Mouse (Mus musculus): ENCODE results near the gene Tpm1. TPM values are rescaled to one million over a fixed set of nuclear protein-coding genes. Genes with fewer than 3 reads are reported as not detected.

The Tpm1 gene
- polyA plus RNA-seq, 1 experiment from 2014 or later, result 695 TPM

DNA sequence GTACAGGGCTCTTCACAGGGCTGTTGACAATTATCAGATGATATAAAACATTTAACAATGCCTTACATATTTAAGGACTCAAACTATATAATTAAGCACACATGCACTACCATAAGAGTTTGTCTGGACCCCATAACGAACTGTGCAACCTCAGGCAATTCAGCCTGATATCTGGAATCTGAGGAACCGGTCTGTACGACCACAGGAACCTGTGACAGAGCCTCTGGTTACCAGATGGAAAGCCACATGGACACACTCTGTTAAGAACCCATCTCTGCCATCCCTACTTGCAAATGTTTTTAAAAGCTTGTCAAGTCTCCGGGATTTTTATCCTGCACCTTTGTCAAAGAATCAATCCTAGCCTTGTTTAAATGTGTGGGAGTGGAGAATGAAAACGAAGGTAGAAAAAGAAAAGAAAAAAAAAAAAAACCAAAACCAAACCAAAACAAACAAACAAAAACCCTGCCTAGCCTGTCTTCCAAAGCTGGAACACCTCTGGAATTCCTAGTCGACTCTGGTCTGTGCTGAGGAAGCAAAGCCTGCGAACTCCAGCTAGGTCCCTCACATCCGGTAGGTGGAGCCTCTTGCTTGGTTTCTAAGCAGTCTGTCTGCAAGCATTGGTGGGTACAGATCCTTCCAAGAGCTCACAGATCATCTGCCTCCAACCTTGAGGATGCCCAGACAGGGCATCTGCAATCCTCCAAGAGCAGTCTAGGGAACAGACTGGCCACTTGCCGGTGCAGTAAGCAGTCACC, 4.5 kb downstream of the Tpm1 start:
- Histone ChIP-seq H3K4me2 (replicated peaks; ENCODE audit: low read depth, low read length) (no peak overlapping the region; the same call in 1 of the 2 replicates), H3K27ac (ENCODE audit: low read length) (no peak overlapping the region), H3K9me3 (ENCODE audit: low read length) (no peaks in the 10 kb centered on the region), H3K4me3 (ENCODE audit: low read depth, low read length) (no peak overlapping the region), H3K36me3 (ENCODE audit: insufficient read depth, low read length) (no peaks in the 10 kb centered on the region), H3K27me3 (replicated peaks; ENCODE audit: insufficient read depth, low read length) (no peaks in the 10 kb centered on the region), H3K4me1 (ENCODE audit: insufficient read depth, low read depth, low read length) (peaks cover 29% of the 10 kb centered on the region; the same call in 1 of the 2 replicates), H3K9ac (replicated peaks; ENCODE audit: low read depth) (no peak overlapping the region)
- ATAC-seq, result no peak
- peak; percentile 87 for DNase-seq (ENCODE audit: low spot score)
- 33% methylated on average over 9 of the region's 9 CpGs for WGBS
- TF ChIP-seq CTCF (IDR thresholded peaks at IDR 0.05) (peak; percentile 79), EP300 (IDR thresholded peaks at IDR 0.05) (0 out of 2 replicates have a peak, but pooled peaks have one; percentile 21)

DNA sequence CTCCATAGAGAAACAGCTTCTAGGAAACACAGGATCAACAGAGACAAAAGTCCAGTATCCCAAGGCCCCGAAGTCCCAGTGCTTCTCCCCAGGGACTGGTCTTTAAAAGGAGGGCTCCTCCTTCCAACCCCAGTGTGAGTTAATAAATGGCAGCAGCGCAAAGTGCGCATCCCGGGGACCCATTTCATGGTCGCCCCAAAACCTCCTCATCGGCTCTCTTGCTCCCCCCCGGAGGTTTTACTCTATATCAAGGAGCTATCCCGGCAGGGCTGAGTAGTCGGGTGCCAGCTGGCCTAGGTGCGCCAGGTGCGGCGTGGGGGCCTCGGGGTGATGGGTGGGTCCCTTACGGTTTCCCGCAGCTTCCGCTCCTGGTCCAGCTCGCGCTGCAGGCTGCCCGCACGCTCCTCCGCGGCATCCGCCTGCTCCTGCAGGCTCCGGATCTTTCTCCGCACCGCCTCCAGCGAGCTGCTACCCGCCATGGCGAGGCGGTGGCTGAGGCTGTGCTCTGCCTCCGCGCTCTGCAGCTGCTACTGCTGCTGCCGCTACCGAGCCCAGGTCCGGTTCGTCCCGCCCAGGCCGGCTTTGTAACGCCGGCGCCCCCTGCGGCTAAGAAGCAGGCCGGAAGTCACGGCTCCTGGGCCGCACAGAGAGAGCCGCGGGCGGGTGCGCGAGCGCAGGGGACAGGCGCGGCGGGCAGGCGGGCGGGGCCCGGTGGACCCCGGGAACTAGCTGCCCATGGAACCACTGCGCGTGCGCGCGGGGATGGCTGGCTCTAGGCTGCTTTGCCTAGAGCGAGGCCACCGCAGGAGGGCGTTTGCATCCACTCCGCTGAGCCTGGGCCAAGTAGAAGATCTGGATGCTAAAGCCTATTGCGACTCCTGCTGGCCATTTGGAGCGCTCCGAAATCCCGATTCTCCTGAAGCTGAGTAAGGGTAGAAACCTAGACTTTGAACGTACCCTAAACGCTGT, 5.7 kb downstream of the Tpm1 start:
- WGBS, result under 1% methylated on average over 73 of the region's 73 CpGs
- peak overlapping the region; percentile 65 for H3K4me2 ChIP-seq (replicated peaks; ENCODE audit: low read depth, low read length)
- no peaks in the 10 kb centered on the region for H3K9me3 ChIP-seq (ENCODE audit: low read length)
- peak overlapping the region; percentile 84 for H3K27ac ChIP-seq (ENCODE audit: low read length)
- peaks cover 36% of the 10 kb centered on the region; the same call in 1 of the 2 replicates for H3K4me1 ChIP-seq (ENCODE audit: insufficient read depth, low read depth, low read length)
- no peaks in the 10 kb centered on the region for H3K36me3 ChIP-seq (ENCODE audit: insufficient read depth, low read length)
- peak overlapping the region; percentile 75 for H3K9ac ChIP-seq (replicated peaks; ENCODE audit: low read depth)
- peak; percentile 95 for ATAC-seq
- peak overlapping the region; percentile 70 for H3K4me3 ChIP-seq (ENCODE audit: low read depth, low read length)
- DNase-seq (ENCODE audit: low spot score), result peak; percentile 99
- peak; percentile 96 for TF ChIP-seq CTCF (IDR thresholded peaks at IDR 0.05)
- no peak for TF ChIP-seq EP300 (IDR thresholded peaks at IDR 0.05)
- no peaks in the 10 kb centered on the region for H3K27me3 ChIP-seq (replicated peaks; ENCODE audit: insufficient read depth, low read length)

DNA sequence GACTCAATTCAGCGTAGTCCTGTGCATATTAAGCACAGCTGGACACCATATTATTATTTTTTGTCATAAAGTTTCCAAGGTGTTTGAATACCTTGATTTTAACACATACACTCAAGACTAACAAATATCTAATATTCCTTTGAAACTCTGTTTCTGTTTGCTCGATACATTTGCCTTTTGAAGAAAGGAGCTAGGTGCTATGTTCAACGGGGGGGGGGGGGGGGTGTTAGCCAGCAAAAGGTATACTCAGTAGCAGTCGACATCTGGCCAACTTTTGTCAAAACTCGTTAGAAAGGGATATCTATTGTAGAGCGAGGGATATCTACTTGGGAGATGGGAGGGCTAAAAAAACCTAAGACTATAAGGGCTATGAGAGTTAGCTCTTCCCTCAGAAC, 6.4 kb downstream of the Tpm1 start:
- WGBS, result 9% methylated on average over 6 of the region's 6 CpGs
- no peak for DNase-seq (ENCODE audit: low spot score)
- Histone ChIP-seq H3K27me3 (replicated peaks; ENCODE audit: insufficient read depth, low read length) (no peaks in the 10 kb centered on the region), H3K9ac (replicated peaks; ENCODE audit: low read depth) (peak overlapping the region; percentile 75), H3K36me3 (ENCODE audit: insufficient read depth, low read length) (no peaks in the 10 kb centered on the region), H3K4me3 (ENCODE audit: low read depth, low read length) (peak overlapping the region; percentile 70), H3K27ac (ENCODE audit: low read length) (peak overlapping the region; percentile 84), H3K4me1 (ENCODE audit: insufficient read depth, low read depth, low read length) (peaks cover 36% of the 10 kb centered on the region; the same call in 1 of the 2 replicates), H3K9me3 (ENCODE audit: low read length) (no peaks in the 10 kb centered on the region), H3K4me2 (replicated peaks; ENCODE audit: low read depth, low read length) (peak overlapping the region; percentile 65)
- no peak for TF ChIP-seq CTCF (IDR thresholded peaks at IDR 0.05)
- no peak for TF ChIP-seq EP300 (IDR thresholded peaks at IDR 0.05)
- ATAC-seq, result no peak

DNA sequence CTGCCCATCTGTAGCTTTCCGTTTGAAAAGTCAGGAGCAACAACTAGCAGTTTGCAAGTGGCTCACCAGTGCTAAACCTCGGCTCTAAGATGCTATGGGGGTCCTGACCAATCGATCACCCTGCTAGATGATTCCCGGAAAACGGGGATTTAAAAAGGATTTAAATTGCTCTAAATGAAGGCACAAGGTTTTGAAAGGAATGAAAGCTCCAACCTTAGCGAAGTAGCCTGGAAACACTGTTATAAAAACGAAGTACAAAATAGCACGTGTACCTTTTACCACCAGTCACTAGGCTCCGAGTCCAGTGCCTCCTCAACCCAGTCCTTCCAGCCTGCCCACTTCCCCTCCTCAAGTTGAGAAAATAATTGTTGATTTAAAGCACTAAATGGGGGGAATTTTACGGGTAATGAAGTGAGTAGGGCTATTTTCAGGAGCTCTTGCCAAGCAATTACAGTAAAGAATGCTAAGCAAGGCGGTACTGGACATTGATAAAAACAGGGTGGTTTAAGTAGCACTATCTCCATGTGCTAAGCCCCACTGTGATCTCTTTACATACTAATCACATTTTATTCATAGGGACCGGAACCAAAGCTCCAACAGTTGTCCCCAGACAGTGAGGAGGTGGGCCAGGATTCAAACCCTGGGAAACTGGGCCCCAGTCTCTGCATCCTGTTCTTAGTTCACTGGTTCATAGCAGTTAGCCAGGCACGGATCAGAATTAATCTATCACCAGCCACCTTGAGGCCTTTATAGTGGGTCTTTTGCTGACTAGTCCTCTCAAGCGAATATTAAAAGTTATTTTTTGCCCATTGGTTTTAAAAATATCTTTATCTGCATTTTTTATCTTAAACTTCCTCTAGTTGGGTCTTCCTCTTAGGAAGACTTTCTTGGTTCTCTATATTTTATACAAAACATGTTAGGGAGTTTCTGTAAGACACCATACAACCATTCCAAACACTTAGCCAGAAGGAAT, 7.1 kb downstream of the Tpm1 start:
- H3K4me3 ChIP-seq (ENCODE audit: low read depth, low read length), result peak overlapping the region; percentile 70
- peak overlapping the region; percentile 65 for H3K4me2 ChIP-seq (replicated peaks; ENCODE audit: low read depth, low read length)
- no peaks in the 10 kb centered on the region for H3K9me3 ChIP-seq (ENCODE audit: low read length)
- no peaks in the 10 kb centered on the region for H3K27me3 ChIP-seq (replicated peaks; ENCODE audit: insufficient read depth, low read length)
- no peaks in the 10 kb centered on the region for H3K36me3 ChIP-seq (ENCODE audit: insufficient read depth, low read length)
- peak overlapping the region; percentile 51 for H3K9ac ChIP-seq (replicated peaks; ENCODE audit: low read depth)
- no peak for TF ChIP-seq CTCF (IDR thresholded peaks at IDR 0.05)
- TF ChIP-seq EP300 (IDR thresholded peaks at IDR 0.05), result no peak; the same call in 1 of the 2 replicates
- H3K27ac ChIP-seq (ENCODE audit: low read length), result peak overlapping the region; percentile 84
- ATAC-seq (no peak), DNase-seq (ENCODE audit: low spot score) (peak; percentile 63)
- peaks cover 30% of the 10 kb centered on the region; the same call in 1 of the 2 replicates for H3K4me1 ChIP-seq (ENCODE audit: insufficient read depth, low read depth, low read length)
- 26% methylated on average over 14 of the region's 14 CpGs for WGBS

DNA sequence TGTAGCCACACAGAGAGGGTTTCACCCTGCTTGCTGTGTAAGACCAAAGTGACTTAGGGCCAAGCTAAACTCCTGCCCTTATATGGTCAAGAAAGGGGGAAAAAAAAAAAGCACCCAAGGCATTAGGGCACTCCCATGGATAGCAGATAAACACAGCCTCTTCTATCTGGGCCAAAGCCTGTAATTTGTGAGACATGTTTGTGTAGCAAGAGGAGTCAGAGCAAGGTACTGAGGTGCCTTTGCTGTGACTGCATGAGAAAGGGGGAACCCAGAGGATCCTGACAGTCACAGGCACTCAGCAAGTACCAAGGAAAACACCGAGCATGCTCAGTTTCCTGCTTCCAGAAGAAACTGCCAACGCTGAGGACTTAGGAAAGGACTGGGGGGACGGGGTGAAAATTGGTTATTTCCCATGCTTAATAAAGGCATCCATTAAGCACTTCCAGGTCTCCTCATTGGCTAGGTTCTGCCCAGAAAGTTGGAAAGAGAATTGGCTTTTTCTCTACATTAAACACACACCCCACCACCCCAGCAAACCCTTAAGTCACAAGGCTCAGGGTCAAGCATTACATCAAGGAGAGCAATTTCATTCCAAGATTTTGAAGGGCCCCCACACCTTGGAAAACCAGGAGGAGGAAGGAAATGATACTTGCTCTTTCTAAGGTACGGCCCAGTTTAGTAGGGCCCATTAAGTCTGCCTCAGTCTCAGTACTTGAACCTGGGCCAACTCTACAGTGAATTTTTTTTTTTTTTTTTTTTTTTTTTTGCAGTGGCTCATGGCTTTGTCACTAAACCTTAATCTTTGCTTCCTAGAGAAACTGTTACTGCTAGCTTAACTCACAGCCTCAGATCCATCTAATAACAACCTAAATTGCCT, 8.0 kb downstream of the Tpm1 start:
- no peaks in the 10 kb centered on the region for H3K9me3 ChIP-seq (ENCODE audit: low read length)
- TF ChIP-seq CTCF (IDR thresholded peaks at IDR 0.05) (no peak), EP300 (IDR thresholded peaks at IDR 0.05) (peak; percentile 80)
- H3K36me3 ChIP-seq (ENCODE audit: insufficient read depth, low read length), result peaks cover 1% of the 10 kb centered on the region; the same call in 1 of the 2 replicates
- H3K4me3 ChIP-seq (ENCODE audit: low read depth, low read length), result peak overlapping the region; percentile 70
- DNase-seq (ENCODE audit: low spot score) (peak; percentile 85), ATAC-seq (peak; percentile 21)
- H3K9ac ChIP-seq (replicated peaks; ENCODE audit: low read depth), result peak overlapping the region; percentile 23; the same call in 1 of the 2 replicates
- peak overlapping the region; percentile 84 for H3K27ac ChIP-seq (ENCODE audit: low read length)
- 8% methylated on average over 4 of the region's 4 CpGs for WGBS
- peak overlapping the region; percentile 65 for H3K4me2 ChIP-seq (replicated peaks; ENCODE audit: low read depth, low read length)
- peaks cover 30% of the 10 kb centered on the region; the same call in 1 of the 2 replicates for H3K4me1 ChIP-seq (ENCODE audit: insufficient read depth, low read depth, low read length)
- no peaks in the 10 kb centered on the region for H3K27me3 ChIP-seq (replicated peaks; ENCODE audit: insufficient read depth, low read length)
